Mouse (Mus musculus) heart, embryonic 15.5 days (tissue): ENCODE measurements at regions not wholly inside any gene's neighbourhood (a gene's known extent, or its start where the extent isn't known, plus 50 kb on each side); places are given as distances from the start of the nearest gene placed in this dataset.

Experiments
- ATAC-seq: fragments of 200-750 bp; cut with Nextera tagmentation; replicated peaks from 2 replicates; pipeline ENCODE4 v1.8.0; 2017; ENCODE audit warnings: low read depth, moderate TSS enrichment; ENCODE audit not compliant: insufficient number of reproducible peaks, insufficient read depth, low FRiP score
- H3K27ac ChIP-seq: fragments of 300-500 bp; sonication (generic); 2 replicates; pipeline ENCODE4 v1.5.1; 2015; ENCODE audit warnings: mild to moderate bottlenecking, inconsistent platforms
- H3K27me3 ChIP-seq: fragments of 300-500 bp; sonication (generic); 2 replicates; pipeline ENCODE4 v1.6.1; 2015; ENCODE audit warnings: inconsistent platforms
- H3K36me3 ChIP-seq: fragments of 300-500 bp; sonication (generic); 2 replicates; pipeline ENCODE4 v1.6.1; 2015; ENCODE audit warnings: mild to moderate bottlenecking, inconsistent platforms
- H3K4me1 ChIP-seq: fragments of 300-500 bp; sonication (generic); replicated peaks from 2 replicates; pipeline ENCODE4 v1.6.1; 2015; ENCODE audit warnings: inconsistent platforms
- H3K4me2 ChIP-seq: fragments of 300-500 bp; sonication (generic); 2 replicates; pipeline ENCODE4 v1.6.1; 2015; ENCODE audit warnings: inconsistent platforms, mild to moderate bottlenecking, moderate library complexity
- H3K4me3 ChIP-seq: fragments of 300-500 bp; sonication (generic); 2 replicates; pipeline ENCODE4 v1.5.1; 2015; ENCODE audit warnings: mild to moderate bottlenecking, inconsistent platforms
- H3K9ac ChIP-seq: fragments of 300-500 bp; sonication (generic); 2 replicates; pipeline ENCODE4 v1.6.1; 2015; ENCODE audit warnings: mild to moderate bottlenecking, inconsistent platforms
- H3K9me3 ChIP-seq: fragments of 300-500 bp; sonication (generic); replicated peaks from 2 replicates; pipeline ENCODE4 v1.6.1; 2016; ENCODE audit warnings: inconsistent platforms
- WGBS: fragments of 180-500 bp; shearing (Covaris S2); methylation state at CpG from one replicate; pipeline ENCODE4 v1.1.7; 2015; ENCODE audit warnings: mixed read lengths; 5-methylcytosine and 5-hydroxymethylcytosine counted together

GRCm38 (mm10) chr8:6652180-6652579 lies 1547.0 kb upstream of the Slc10a2 start:
- Histone ChIP-seq H3K4me2 (no peak overlapping the region), H3K36me3 (no peaks in the 10 kb centered on the region), H3K27ac (no peak overlapping the region), H3K27me3 (no peaks in the 10 kb centered on the region), H3K9me3 (no peaks in the 10 kb centered on the region), H3K4me1 (no peaks in the 10 kb centered on the region), H3K4me3 (no peak overlapping the region), H3K9ac (no peak overlapping the region)
- ATAC-seq, result no peak

- no peak for ATAC-seq
- Histone ChIP-seq H3K27ac (no peak overlapping the region), H3K4me1 (no peaks in the 10 kb centered on the region), H3K9me3 (no peaks in the 10 kb centered on the region), H3K36me3 (no peaks in the 10 kb centered on the region), H3K9ac (no peak overlapping the region), H3K27me3 (no peaks in the 10 kb centered on the region), H3K4me2 (no peak overlapping the region), H3K4me3 (no peak overlapping the region)
Measured at GRCm38 (mm10) chr8:6648083-6648482, 1542.9 kb upstream of the Slc10a2 start.

GRCm38 (mm10) chr8:6645287-6645957 lies 1540.3 kb upstream of the Slc10a2 start:
- Histone ChIP-seq H3K4me3 (no peak overlapping the region), H3K27me3 (no peaks in the 10 kb centered on the region), H3K4me1 (no peaks in the 10 kb centered on the region), H3K36me3 (no peaks in the 10 kb centered on the region), H3K4me2 (no peak overlapping the region), H3K9ac (no peak overlapping the region), H3K9me3 (no peaks in the 10 kb centered on the region), H3K27ac (no peak overlapping the region)
- WGBS, result 71% methylated on average over 5 of the region's 5 CpGs
- no peak for ATAC-seq

- ATAC-seq, result no peak
- 87% methylated on average over 2 of the region's 2 CpGs for WGBS
Measured at GRCm38 (mm10) chr8:6644396-6644795, 1539.2 kb upstream of the Slc10a2 start.

GRCm38 (mm10) chr8:6627009-6627557 lies 1521.9 kb upstream of the Slc10a2 start:
- 67% methylated on average over 8 of the region's 8 CpGs for WGBS
- H3K4me3 ChIP-seq, result no peak overlapping the region
- ATAC-seq, result no peak

More at GRCm38 (mm10) chr8:6644396-6644795, 1539.2 kb upstream of the Slc10a2 start:
- Histone ChIP-seq H3K27ac (no peak overlapping the region), H3K4me3 (no peak overlapping the region), H3K9me3 (no peaks in the 10 kb centered on the region), H3K27me3 (no peaks in the 10 kb centered on the region), H3K4me1 (no peaks in the 10 kb centered on the region), H3K9ac (no peak overlapping the region), H3K4me2 (no peak overlapping the region), H3K36me3 (no peaks in the 10 kb centered on the region)

GRCm38 (mm10) chr8:6608891-6609290 lies 1503.7 kb upstream of the Slc10a2 start:
- WGBS, result 31% methylated on average over 2 of the region's 2 CpGs
- Histone ChIP-seq H3K4me1 (no peaks in the 10 kb centered on the region), H3K4me3 (no peak overlapping the region)

More at GRCm38 (mm10) chr8:6627009-6627557, 1521.9 kb upstream of the Slc10a2 start:
- Histone ChIP-seq H3K27ac (no peak overlapping the region), H3K36me3 (no peaks in the 10 kb centered on the region), H3K9ac (no peak overlapping the region), H3K4me2 (no peak overlapping the region), H3K4me1 (no peaks in the 10 kb centered on the region), H3K9me3 (no peaks in the 10 kb centered on the region), H3K27me3 (no peaks in the 10 kb centered on the region)

GRCm38 (mm10) chr8:6606854-6607535 lies 1501.8 kb upstream of the Slc10a2 start:
- 28% methylated on average over 9 of the region's 9 CpGs for WGBS
- no peaks in the 10 kb centered on the region for H3K4me1 ChIP-seq
- no peak overlapping the region for H3K4me2 ChIP-seq
- no peak overlapping the region for H3K27ac ChIP-seq
- ATAC-seq, result no peak
- no peaks in the 10 kb centered on the region for H3K36me3 ChIP-seq
- H3K27me3 ChIP-seq, result no peaks in the 10 kb centered on the region
- no peak overlapping the region for H3K4me3 ChIP-seq
- H3K9ac ChIP-seq, result no peak overlapping the region
- no peaks in the 10 kb centered on the region for H3K9me3 ChIP-seq

More at GRCm38 (mm10) chr8:6608891-6609290, 1503.7 kb upstream of the Slc10a2 start:
- no peak overlapping the region for H3K4me2 ChIP-seq
- no peak overlapping the region for H3K9ac ChIP-seq
- no peaks in the 10 kb centered on the region for H3K36me3 ChIP-seq
- H3K27me3 ChIP-seq, result no peaks in the 10 kb centered on the region
- no peaks in the 10 kb centered on the region for H3K9me3 ChIP-seq
- no peak for ATAC-seq
- no peak overlapping the region for H3K27ac ChIP-seq

GRCm38 (mm10) chr8:6604232-6604804 lies 1499.2 kb upstream of the Slc10a2 start:
- Histone ChIP-seq H3K9me3 (no peaks in the 10 kb centered on the region), H3K4me3 (no peak overlapping the region), H3K4me2 (no peak overlapping the region), H3K9ac (no peak overlapping the region), H3K27me3 (no peaks in the 10 kb centered on the region), H3K36me3 (no peaks in the 10 kb centered on the region), H3K27ac (no peak overlapping the region), H3K4me1 (no peaks in the 10 kb centered on the region)
- ATAC-seq, result no peak
- WGBS, result 78% methylated on average over 5 of the region's 5 CpGs

- H3K36me3 ChIP-seq, result no peaks in the 10 kb centered on the region
- H3K9me3 ChIP-seq, result no peaks in the 10 kb centered on the region
- H3K27ac ChIP-seq, result no peak overlapping the region
- no peak overlapping the region for H3K4me3 ChIP-seq
- no peaks in the 10 kb centered on the region for H3K4me1 ChIP-seq
- H3K9ac ChIP-seq, result no peak overlapping the region
- H3K4me2 ChIP-seq, result no peak overlapping the region
- no peaks in the 10 kb centered on the region for H3K27me3 ChIP-seq
- ATAC-seq, result no peak
Measured at GRCm38 (mm10) chr8:6590146-6590545, 1485.0 kb upstream of the Slc10a2 start.

- H3K27ac ChIP-seq, result no peak overlapping the region
- H3K27me3 ChIP-seq, result no peaks in the 10 kb centered on the region
- H3K36me3 ChIP-seq, result no peaks in the 10 kb centered on the region
- H3K4me2 ChIP-seq, result no peak overlapping the region
- no peak for ATAC-seq
- H3K9me3 ChIP-seq, result no peaks in the 10 kb centered on the region
- H3K9ac ChIP-seq, result no peak overlapping the region
- no peak overlapping the region for H3K4me3 ChIP-seq
- H3K4me1 ChIP-seq, result no peaks in the 10 kb centered on the region
- WGBS, result 81% methylated on average over 6 of the region's 6 CpGs
Measured at GRCm38 (mm10) chr8:6583337-6584096, 1478.4 kb upstream of the Slc10a2 start.

- H3K4me2 ChIP-seq, result no peak overlapping the region
- H3K9ac ChIP-seq, result no peak overlapping the region
- H3K4me3 ChIP-seq, result no peak overlapping the region
- H3K27me3 ChIP-seq, result no peaks in the 10 kb centered on the region
- no peaks in the 10 kb centered on the region for H3K36me3 ChIP-seq
- no peak overlapping the region for H3K27ac ChIP-seq
- 75% methylated on average over 3 of the region's 3 CpGs for WGBS
- no peaks in the 10 kb centered on the region for H3K9me3 ChIP-seq
- no peak for ATAC-seq
- H3K4me1 ChIP-seq, result no peaks in the 10 kb centered on the region
Measured at GRCm38 (mm10) chr8:6582732-6583131, 1477.6 kb upstream of the Slc10a2 start.
